Mouse (Mus musculus): ENCODE measurements around the gene Dnajb12. TPM values are rescaled to one million over a fixed set of nuclear protein-coding genes. Genes with fewer than 3 reads are reported as not detected.

Gene Dnajb12
- polyA plus RNA-seq, 1 experiment from 2014 or later = 30.1 TPM

DNA sequence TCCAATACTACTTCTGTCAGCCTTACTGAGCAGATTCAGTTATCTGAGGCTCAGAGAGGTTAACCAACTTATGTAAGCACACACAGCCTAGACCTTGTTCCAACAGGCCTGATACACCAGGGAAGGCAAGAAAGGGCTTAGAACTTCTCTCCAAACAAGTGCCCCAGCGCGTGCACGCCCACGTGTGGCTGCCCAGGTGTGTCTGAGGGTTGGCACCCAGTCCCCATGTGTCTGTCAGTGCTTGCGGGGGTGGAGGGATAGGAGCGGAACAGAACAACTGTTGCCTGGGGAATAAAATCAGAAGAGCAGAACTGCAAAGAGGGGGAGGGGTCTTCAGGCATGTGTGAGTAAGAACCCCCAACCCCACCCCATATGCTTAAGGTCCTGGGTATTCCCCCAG lies 31.7 kb downstream of the Dnajb12 start:
- Histone ChIP-seq H3K9me3 (ENCODE audit: low read length) (no peaks in the 10 kb centered on the region), H3K9ac (replicated peaks; ENCODE audit: low read length) (peak overlapping the region; percentile 53; the same call in 1 of the 2 replicates), H3K4me2 (replicated peaks; ENCODE audit: low read depth, low read length) (peak overlapping the region; percentile 51), H3K27me3 (ENCODE audit: insufficient read depth, low read length) (no peaks in the 10 kb centered on the region), H3K27ac (ENCODE audit: low read length) (peak overlapping the region; percentile 73), H3K36me3 (ENCODE audit: insufficient read depth, low read length) (no peaks in the 10 kb centered on the region), H3K4me1 (ENCODE audit: insufficient read depth, low read length) (peaks cover 53% of the 10 kb centered on the region), H3K4me3 (ENCODE audit: low read length) (no peak overlapping the region; the same call in 1 of the 2 replicates)
- 19% methylated on average over 6 of the region's 6 CpGs for WGBS
- no peak for ATAC-seq (ENCODE audit: low FRiP score, low TSS enrichment)

DNA sequence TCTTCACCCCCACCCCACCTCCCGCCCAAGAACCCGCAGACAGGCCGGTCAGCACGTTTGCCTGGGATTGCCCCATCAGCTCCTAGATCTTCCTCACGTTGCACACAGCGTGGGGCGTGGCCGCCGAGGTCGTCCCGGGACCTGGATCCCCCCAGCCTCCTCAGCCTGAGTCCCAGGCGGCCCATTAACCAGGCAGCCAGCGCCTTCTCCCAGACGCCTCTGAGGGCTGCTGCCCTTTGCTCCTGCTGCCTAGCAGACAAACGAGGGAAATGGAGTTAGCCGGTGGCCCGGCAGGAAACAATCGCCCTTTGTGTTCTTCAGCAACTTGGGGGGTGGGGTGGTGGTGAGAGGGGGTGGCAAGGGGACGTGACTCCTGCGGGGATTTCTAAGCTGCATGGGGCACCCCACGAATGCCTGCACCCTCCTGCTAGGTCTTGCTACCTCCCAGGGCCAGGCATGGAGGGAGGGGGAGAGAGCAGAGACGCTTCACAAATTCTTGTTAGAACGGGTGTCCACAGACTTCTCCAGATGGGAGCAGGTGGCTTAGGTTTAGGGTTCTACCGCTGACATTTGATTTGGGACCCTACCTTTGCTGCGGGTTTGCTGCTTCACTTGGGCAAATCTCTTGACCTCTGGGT lies 32.3 kb downstream of the Dnajb12 start:
- no peaks in the 10 kb centered on the region for H3K27me3 ChIP-seq (ENCODE audit: insufficient read depth, low read length)
- H3K9ac ChIP-seq (replicated peaks; ENCODE audit: low read length) = peak overlapping the region; percentile 53
- no peaks in the 10 kb centered on the region for H3K9me3 ChIP-seq (ENCODE audit: low read length)
- H3K4me2 ChIP-seq (replicated peaks; ENCODE audit: low read depth, low read length) = peak overlapping the region; percentile 51
- H3K4me1 ChIP-seq (ENCODE audit: insufficient read depth, low read length) = peaks cover 59% of the 10 kb centered on the region
- 0 out of 2 replicates have a peak, but pooled peaks have one; percentile 16 for ATAC-seq (ENCODE audit: low FRiP score, low TSS enrichment)
- 5% methylated on average over 25 of the region's 25 CpGs for WGBS
- peak overlapping the region; percentile 73 for H3K27ac ChIP-seq (ENCODE audit: low read length)
- no peaks in the 10 kb centered on the region for H3K36me3 ChIP-seq (ENCODE audit: insufficient read depth, low read length)
- peak overlapping the region; percentile 19; the same call in 1 of the 2 replicates for H3K4me3 ChIP-seq (ENCODE audit: low read length)

DNA sequence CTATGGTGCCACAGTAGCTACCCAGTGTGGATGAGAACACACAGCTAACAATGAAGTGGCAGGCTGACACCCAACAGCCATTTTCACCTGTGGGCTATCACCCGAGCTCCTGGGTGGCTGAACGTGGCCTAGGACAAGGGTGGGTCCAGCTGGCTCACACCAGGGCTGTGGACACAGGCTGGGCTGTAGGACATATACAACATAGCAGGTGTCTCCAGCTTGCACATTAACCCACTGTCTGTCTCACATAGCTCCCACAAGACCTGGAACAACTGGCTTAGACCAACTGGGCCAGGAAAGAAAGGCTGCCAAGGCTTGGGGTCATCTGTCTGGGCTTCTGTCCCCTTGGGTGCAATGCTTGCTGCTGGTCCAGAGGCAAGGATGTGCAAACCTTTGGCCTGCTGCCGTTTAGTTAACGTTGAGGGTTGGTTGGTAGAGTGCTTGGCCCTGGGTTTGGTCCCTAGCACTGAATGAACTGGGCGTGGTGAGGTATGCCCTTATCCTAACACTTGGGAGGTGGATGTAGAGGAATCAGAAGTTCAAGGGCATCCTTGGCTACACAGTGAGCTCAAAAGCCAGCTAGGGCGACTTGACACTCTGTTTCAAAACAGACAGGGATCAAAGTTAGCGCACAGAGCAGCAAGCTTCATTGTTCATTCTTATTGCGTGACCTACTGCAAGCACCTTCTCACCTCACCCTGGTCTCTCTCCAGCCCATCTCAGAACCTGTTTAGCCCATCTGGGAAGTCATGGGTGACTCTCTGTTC lies 36.0 kb downstream of the Dnajb12 start:
- H3K4me1 ChIP-seq (ENCODE audit: insufficient read depth, low read length) = peaks cover 43% of the 10 kb centered on the region
- WGBS = 86% methylated on average over 8 of the region's 8 CpGs
- no peak overlapping the region for H3K9ac ChIP-seq (replicated peaks; ENCODE audit: low read length)
- H3K36me3 ChIP-seq (ENCODE audit: insufficient read depth, low read length) = no peaks in the 10 kb centered on the region
- no peak for ATAC-seq (ENCODE audit: low FRiP score, low TSS enrichment)
- no peak overlapping the region for H3K4me2 ChIP-seq (replicated peaks; ENCODE audit: low read depth, low read length)
- H3K27me3 ChIP-seq (ENCODE audit: insufficient read depth, low read length) = no peaks in the 10 kb centered on the region
- H3K27ac ChIP-seq (ENCODE audit: low read length) = peak overlapping the region; percentile 84; the same call in 1 of the 2 replicates
- no peaks in the 10 kb centered on the region for H3K9me3 ChIP-seq (ENCODE audit: low read length)
- H3K4me3 ChIP-seq (ENCODE audit: low read length) = no peak overlapping the region

DNA sequence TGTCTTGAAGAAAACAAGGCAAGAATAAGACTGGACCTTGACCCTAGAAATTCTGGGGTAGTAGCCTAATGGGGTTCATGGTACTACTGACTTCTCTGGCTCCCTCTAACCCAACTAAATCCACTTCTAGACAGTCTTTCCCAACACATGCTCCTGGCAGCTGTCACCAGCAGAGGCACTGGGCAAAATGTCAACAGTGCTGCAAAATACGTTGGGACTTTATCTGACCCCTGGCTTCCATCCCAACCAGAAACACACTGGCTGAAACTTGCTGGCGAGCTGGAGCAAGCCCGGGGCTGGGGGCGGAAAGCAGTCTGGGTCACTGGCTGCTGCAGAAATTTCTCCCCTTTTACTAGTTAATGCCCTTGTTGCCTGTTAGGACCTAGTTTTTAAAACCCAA lies 36.8 kb downstream of the Dnajb12 start:
- ATAC-seq (ENCODE audit: low FRiP score, low TSS enrichment) = peak; percentile 31; the same call in 1 of the 2 replicates

DNA sequence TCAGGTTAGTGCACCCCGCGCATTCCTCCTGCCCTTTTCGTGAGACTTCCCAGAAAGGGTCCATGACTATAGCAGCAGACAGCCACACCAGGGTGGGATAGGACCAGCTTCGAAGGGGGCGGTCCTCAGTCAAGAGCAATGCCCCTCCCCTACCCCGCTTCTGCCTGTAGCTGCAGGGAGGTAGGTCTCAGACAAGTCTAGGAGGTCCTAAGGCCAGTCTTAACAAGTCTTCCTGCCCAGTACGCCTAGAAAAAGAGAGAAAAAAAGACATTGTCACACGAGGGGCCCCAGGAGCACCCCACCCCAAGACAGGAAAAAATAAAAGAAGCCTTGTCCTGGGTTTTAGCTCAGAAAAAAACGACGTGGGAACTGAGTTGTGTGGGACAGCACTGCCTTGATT lies 37.3 kb downstream of the Dnajb12 start:
- H3K36me3 ChIP-seq (ENCODE audit: insufficient read depth, low read length) = no peaks in the 10 kb centered on the region
- H3K4me3 ChIP-seq (ENCODE audit: low read length) = peak overlapping the region; percentile 31
- WGBS = 0% methylated on average over 10 of the region's 10 CpGs
- H3K27me3 ChIP-seq (ENCODE audit: insufficient read depth, low read length) = no peaks in the 10 kb centered on the region
- no peaks in the 10 kb centered on the region for H3K9me3 ChIP-seq (ENCODE audit: low read length)
- peak; percentile 92 for ATAC-seq (ENCODE audit: low FRiP score, low TSS enrichment)
- peaks cover 43% of the 10 kb centered on the region for H3K4me1 ChIP-seq (ENCODE audit: insufficient read depth, low read length)
- peak overlapping the region; percentile 60 for H3K4me2 ChIP-seq (replicated peaks; ENCODE audit: low read depth, low read length)
- peak overlapping the region; percentile 84 for H3K27ac ChIP-seq (ENCODE audit: low read length)
- H3K9ac ChIP-seq (replicated peaks; ENCODE audit: low read length) = peak overlapping the region; percentile 14

More for the DNA sequence above, 36.8 kb downstream of the Dnajb12 start:
- H3K9me3 ChIP-seq (ENCODE audit: low read length) = no peaks in the 10 kb centered on the region
- peak overlapping the region; percentile 84 for H3K27ac ChIP-seq (ENCODE audit: low read length)
- H3K4me3 ChIP-seq (ENCODE audit: low read length) = peak overlapping the region; percentile 31
- peaks cover 43% of the 10 kb centered on the region for H3K4me1 ChIP-seq (ENCODE audit: insufficient read depth, low read length)
- peak overlapping the region; percentile 60 for H3K4me2 ChIP-seq (replicated peaks; ENCODE audit: low read depth, low read length)
- H3K9ac ChIP-seq (replicated peaks; ENCODE audit: low read length) = peak overlapping the region; percentile 14
- no peaks in the 10 kb centered on the region for H3K27me3 ChIP-seq (ENCODE audit: insufficient read depth, low read length)
- no peaks in the 10 kb centered on the region for H3K36me3 ChIP-seq (ENCODE audit: insufficient read depth, low read length)
- 5% methylated on average over 4 of the region's 4 CpGs for WGBS

DNA sequence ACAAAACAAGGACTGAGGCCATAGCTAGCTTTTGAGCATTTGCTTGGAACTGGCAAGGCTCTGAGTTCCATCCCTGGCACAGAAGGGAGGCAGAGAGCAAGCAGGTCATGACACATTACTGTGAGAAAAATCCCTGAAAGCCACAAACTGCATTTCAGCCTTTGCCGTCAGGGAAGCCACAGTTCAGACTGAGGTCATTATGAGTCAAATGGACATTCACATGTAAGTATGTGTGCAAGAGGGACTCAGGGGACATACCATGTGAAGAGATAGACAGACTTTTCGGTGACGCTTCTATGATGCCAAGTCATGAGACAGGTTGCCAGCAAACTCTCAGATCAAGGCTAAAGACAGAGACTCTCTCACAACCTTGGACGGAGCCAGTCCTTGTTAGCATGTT lies 38.8 kb downstream of the Dnajb12 start:
- H3K4me1 ChIP-seq (ENCODE audit: insufficient read depth, low read length) = peaks cover 41% of the 10 kb centered on the region
- no peaks in the 10 kb centered on the region for H3K36me3 ChIP-seq (ENCODE audit: insufficient read depth, low read length)
- H3K9me3 ChIP-seq (ENCODE audit: low read length) = no peaks in the 10 kb centered on the region
- no peak for ATAC-seq (ENCODE audit: low FRiP score, low TSS enrichment)
- no peak overlapping the region for H3K4me2 ChIP-seq (replicated peaks; ENCODE audit: low read depth, low read length)
- H3K4me3 ChIP-seq (ENCODE audit: low read length) = no peak overlapping the region
- WGBS = 92% methylated on average over 4 of the region's 4 CpGs
- H3K27ac ChIP-seq (ENCODE audit: low read length) = no peak overlapping the region
- no peak overlapping the region for H3K9ac ChIP-seq (replicated peaks; ENCODE audit: low read length)
- H3K27me3 ChIP-seq (ENCODE audit: insufficient read depth, low read length) = no peaks in the 10 kb centered on the region

DNA sequence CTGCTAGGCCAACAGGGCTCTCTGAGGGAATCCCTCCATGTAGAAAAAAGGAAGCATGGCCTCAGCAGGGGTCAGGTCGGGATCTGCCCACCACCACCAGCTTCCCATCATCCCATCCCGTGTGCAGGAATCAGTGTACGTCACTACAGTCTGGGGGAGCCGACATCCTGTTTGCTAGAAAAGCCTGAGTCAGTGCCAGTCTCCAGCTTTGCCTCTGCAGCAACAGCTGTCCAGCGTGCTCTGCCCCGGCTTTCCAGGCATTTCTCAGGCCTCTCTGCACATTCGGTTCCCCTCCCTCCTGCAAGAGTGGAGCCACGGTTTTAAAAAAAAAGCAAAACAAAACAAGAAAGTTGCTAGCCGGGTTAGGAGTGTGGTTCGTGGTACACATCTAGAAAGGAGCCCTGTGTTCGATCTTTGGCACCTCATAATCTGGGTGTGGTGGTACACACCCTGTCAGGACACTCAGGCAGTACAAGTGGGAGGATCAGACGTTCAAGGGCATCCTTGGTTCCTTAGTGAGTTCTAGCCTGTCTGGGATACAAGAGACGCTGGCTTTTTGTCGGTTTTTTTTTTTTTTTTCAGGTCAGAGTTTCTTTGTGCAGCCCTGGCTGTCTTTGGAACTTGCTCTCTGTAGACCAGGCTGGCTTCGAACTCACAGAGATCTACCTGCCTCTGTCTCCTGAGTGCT lies 40.3 kb downstream of the Dnajb12 start:
- no peak overlapping the region for H3K4me2 ChIP-seq (replicated peaks; ENCODE audit: low read depth, low read length)
- no peaks in the 10 kb centered on the region for H3K9me3 ChIP-seq (ENCODE audit: low read length)
- 38% methylated on average over 15 of the region's 15 CpGs for WGBS
- H3K27ac ChIP-seq (ENCODE audit: low read length) = peak overlapping the region; percentile 39
- H3K27me3 ChIP-seq (ENCODE audit: insufficient read depth, low read length) = no peaks in the 10 kb centered on the region
- peaks cover 46% of the 10 kb centered on the region for H3K4me1 ChIP-seq (ENCODE audit: insufficient read depth, low read length)
- H3K4me3 ChIP-seq (ENCODE audit: low read length) = no peak overlapping the region
- 0 out of 2 replicates have a peak overlapping the region, but pooled peaks have one; percentile 20 for H3K9ac ChIP-seq (replicated peaks; ENCODE audit: low read length)
- no peak for ATAC-seq (ENCODE audit: low FRiP score, low TSS enrichment)
- no peaks in the 10 kb centered on the region for H3K36me3 ChIP-seq (ENCODE audit: insufficient read depth, low read length)

DNA sequence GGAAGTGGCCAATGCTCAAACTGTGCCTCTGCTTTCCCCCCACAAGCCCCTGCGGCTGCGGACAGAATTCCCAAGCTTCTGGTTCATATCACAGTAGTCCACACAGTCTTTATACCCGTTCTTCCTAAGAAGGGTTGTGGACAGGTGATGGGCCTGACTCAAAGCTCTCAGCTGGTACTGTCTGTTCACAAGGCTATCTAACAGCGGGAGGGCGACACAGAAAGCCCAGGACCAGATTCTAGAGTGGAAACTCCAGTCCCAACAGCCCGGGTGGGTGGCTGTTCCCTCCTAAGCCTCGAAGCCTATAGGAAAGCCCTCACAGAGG lies 41.1 kb downstream of the Dnajb12 start:
- Histone ChIP-seq H3K36me3 (ENCODE audit: insufficient read depth, low read length) (no peaks in the 10 kb centered on the region), H3K9me3 (ENCODE audit: low read length) (no peaks in the 10 kb centered on the region), H3K27me3 (ENCODE audit: insufficient read depth, low read length) (no peaks in the 10 kb centered on the region), H3K27ac (ENCODE audit: low read length) (peak overlapping the region; percentile 80), H3K9ac (replicated peaks; ENCODE audit: low read length) (peak overlapping the region; percentile 65), H3K4me3 (ENCODE audit: low read length) (peak overlapping the region; percentile 52), H3K4me1 (ENCODE audit: insufficient read depth, low read length) (peaks cover 46% of the 10 kb centered on the region), H3K4me2 (replicated peaks; ENCODE audit: low read depth, low read length) (peak overlapping the region; percentile 87)
- ATAC-seq (ENCODE audit: low FRiP score, low TSS enrichment) = no peak
- 38% methylated on average over 7 of the region's 7 CpGs for WGBS

DNA sequence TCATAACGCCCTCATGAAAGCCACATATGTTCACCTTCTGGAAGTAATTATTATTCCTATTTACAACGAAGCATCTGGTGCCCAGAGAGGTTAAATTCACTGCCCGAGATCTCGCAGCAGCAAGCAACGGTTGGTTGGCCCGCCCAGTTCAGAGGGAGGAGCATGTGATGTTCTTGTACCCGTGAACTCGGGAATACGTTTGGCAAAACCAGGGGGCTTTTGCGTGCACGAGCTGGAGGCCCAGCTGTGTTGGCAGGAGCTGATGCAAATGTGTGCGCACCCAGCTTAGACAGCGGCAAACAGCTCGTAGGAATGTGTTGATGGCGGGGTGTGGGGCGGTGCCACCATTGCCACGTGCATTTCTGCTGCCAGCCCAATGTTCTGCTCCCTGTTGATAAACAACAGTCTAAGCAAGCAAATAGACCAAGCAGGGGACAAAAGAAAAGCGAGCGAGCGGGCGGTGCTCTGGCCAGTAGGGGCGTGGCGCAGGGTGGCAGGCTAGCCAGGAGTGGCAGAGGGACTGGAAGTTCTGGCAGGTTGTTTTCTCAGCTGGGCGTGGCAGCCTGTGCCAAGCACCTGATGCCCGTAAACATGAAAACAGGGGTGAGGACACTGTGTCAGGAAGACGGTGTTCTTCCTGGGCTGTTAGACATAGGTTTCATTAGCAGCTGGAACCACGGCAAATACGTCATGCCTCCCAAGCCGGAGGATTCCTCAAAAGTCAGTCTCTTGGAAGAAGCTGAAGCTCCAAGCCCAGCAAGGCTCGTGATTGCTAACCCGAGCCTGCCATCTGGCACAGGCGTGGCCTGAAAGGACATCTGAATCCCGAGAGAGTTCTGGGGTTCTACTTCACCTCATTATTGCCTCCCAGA lies 41.7 kb downstream of the Dnajb12 start:
- 2% methylated on average over 33 of the region's 33 CpGs for WGBS
- H3K9me3 ChIP-seq (ENCODE audit: low read length) = no peaks in the 10 kb centered on the region
- ATAC-seq (ENCODE audit: low FRiP score, low TSS enrichment) = peak; percentile 43; the same call in 1 of the 2 replicates

More for the DNA sequence above, 41.7 kb downstream of the Dnajb12 start:
- peak overlapping the region; percentile 52 for H3K4me3 ChIP-seq (ENCODE audit: low read length)
- peak overlapping the region; percentile 65 for H3K9ac ChIP-seq (replicated peaks; ENCODE audit: low read length)
- peaks cover 43% of the 10 kb centered on the region for H3K4me1 ChIP-seq (ENCODE audit: insufficient read depth, low read length)
- no peaks in the 10 kb centered on the region for H3K36me3 ChIP-seq (ENCODE audit: insufficient read depth, low read length)
- H3K4me2 ChIP-seq (replicated peaks; ENCODE audit: low read depth, low read length) = peak overlapping the region; percentile 87
- H3K27me3 ChIP-seq (ENCODE audit: insufficient read depth, low read length) = no peaks in the 10 kb centered on the region
- peak overlapping the region; percentile 80 for H3K27ac ChIP-seq (ENCODE audit: low read length)
